Mouse (Mus musculus) heart, adult 2 months (tissue): Measurements from ENCODE around the gene Epx.

Experiments
- CTCF ChIP-seq: fragments of 200-600 bp; IDR thresholded peaks from 2 replicates; pipeline ENCODE4 v1.8.1; 2022; ENCODE audit warnings: antibody characterized with exemption, mild to moderate bottlenecking, moderate library complexity
- EP300 ChIP-seq: fragments of 200-500 bp; IDR thresholded peaks from 2 replicates; pipeline ENCODE4 v1.6.1; 2011; ENCODE audit warnings: low read depth, low read length, control low read depth; ENCODE audit not compliant: insufficient read depth
- POLR2A ChIP-seq: fragments of 200-500 bp; IDR thresholded peaks from 2 replicates; pipeline ENCODE4 v1.6.1; 2011; ENCODE audit warnings: mild to moderate bottlenecking, low read depth, low read length, control low read depth; ENCODE audit not compliant: insufficient read depth

- TF ChIP-seq POLR2A, result no peak
- no peak for TF ChIP-seq CTCF
- no peak for TF ChIP-seq EP300
Measured at GRCm38 (mm10) chr11:87881714-87882113, 6.4 kb upstream of the Epx start.
